Mouse (Mus musculus) induced T-regulatory cell, adult 2 months (primary cell): ENCODE measurements at regions not wholly inside any gene's neighbourhood (a gene's known extent, or its start where the extent isn't known, plus 50 kb on each side); places are given as distances from the start of the nearest gene placed in this dataset.

Experiments used
- DNase-seq: peaks from one replicate; pipeline ENCODE4 v3.0.0-alpha.2; 2012; ENCODE audit warnings: low read depth

DNA sequence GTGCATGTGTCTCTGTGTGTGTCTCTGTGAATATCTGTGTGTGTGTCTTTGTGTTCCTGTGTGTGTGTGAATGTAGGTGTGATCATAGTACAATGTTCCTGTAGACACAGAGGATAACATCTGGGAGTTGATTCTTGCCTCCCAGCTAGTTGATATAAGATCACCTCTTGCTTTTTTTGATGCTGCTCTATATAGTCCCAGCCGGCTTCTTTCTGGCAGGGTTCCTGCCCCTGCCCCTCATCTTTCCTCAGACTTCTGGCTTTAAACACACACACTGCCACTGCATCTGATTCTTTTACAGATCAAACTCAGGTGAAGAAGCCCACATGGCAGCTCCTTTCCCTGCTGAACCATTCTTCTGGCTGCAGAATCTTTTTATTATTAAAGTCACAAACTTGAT lies 487.6 kb upstream of the Arpp21 start:
- DNase-seq: no peak

DNA sequence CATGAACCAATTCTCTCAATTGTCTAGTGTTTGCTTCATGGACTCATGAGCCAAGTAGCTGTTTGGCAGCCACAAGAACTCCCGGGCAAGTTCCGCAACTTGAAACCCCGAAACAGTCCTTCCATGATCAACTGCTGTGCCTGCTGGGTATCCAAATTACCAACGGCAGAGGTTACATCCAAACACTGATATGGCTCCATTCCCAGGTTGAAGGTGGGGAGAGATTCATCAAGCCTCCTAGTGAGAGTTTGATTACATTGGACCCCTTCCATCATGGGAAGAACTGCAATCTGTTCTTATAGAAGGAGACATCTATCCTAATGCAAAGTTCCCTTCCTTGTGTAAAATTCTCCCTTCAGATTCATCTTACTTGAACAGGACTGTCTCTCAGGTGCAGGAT lies 486.8 kb upstream of the Arpp21 start:
- DNase-seq: no peak

DNA sequence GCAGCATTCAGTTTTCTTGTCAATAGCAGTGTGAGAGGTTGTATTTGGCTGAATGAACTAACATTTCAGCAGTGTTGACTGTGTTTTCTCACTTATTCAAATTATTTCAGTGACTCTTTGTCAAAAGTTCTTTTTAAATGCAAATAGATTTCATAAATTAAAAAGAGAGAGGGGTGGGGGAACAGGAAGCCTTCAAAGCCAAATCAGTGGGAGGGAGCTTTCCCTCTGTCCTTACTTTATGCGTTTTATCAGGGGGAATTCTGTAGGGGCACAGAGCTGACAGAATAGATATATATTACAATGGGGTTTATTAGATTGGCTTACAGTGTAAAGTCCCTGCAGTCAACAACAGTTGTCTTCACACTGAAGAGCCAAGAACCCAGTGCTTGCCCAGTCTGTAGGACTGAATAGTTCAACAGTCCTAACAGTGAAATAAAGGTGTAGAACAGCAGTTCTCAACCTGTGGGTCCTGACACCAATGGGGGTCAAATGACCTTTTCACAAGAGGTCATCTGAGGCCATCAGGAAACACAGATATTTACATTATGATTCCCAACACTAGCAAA lies 479.5 kb upstream of the Arpp21 start:
- DNase-seq: no peak

DNA sequence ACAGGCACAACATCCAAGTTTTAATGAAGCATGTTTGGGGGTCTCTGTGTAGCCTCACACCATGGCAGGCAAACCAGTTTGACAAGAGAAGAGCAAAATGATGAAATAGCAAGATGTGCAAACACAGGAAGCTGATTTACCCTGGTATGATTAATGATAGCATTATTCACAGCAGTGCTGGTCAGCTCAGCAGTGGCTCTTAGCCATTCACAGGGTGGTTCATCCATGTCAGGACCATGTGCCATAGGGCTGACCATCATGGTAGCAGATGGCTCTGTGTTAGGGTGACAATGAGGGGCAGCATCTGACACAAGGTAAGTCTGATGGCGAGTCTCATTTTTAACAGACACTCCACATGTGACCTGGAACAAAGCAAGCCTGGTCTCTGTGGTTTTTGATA lies 443.1 kb upstream of the Arpp21 start:
- no peak for DNase-seq

DNA sequence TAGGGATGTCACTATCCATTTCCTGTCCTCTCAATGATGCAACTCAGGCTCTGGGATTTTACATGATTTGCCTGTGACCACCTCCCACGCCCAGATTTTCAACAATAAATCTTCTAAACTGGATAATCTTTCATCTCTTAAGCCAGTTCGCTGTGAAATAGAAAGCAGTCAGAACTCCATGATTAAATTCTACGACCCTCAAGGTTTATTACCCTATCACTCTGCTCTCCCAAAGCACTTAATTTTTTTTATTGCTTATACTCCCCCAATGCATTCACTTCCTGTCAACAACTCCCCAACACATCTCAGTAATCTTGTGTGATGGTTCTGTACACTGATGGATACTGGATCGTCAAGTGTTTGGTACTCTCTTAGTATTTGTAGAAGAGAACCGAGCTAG lies 439.5 kb upstream of the Arpp21 start:
- DNase-seq: no peak
